Mouse (Mus musculus) stomach, postnatal 0 days (tissue): ENCODE measurements around the gene P4hb. TPM values are rescaled to one million over a fixed set of nuclear protein-coding genes. Genes with fewer than 3 reads are reported as not detected.
"Not testable (repeated sequence)": the region's sequence is repeated elsewhere in the genome, so short reads cannot be mapped to it uniquely, and the experiment has no call there.

Experiments
- ATAC-seq: fragments of 200-750 bp; cut with Nextera tagmentation; 2 replicates; pipeline ENCODE4 v1.8.0; 2017; ENCODE audit not compliant: low FRiP score, low TSS enrichment
- DNase-seq: peaks from one replicate; pipeline ENCODE4 v3.0.0-alpha.2; 2016; ENCODE audit warnings: low spot score
- H3K27ac ChIP-seq: fragments of 300-500 bp; sonication (generic); replicated peaks from 2 replicates; pipeline ENCODE4 v1.5.1; 2014; ENCODE audit warnings: mild to moderate bottlenecking, control low read depth
- H3K27me3 ChIP-seq: fragments of 300-500 bp; sonication (generic); 2 replicates; pipeline ENCODE4 v1.6.1; 2014; ENCODE audit warnings: low read length; ENCODE audit not compliant: control insufficient read depth, insufficient read depth
- H3K36me3 ChIP-seq: fragments of 300-500 bp; sonication (generic); 2 replicates; pipeline ENCODE4 v1.6.1; 2014; ENCODE audit warnings: low read length, mixed read lengths; ENCODE audit not compliant: control insufficient read depth, insufficient read depth
- H3K4me1 ChIP-seq: fragments of 300-500 bp; sonication (generic); replicated peaks from 2 replicates; pipeline ENCODE4 v1.6.1; 2014; ENCODE audit warnings: antibody characterized with exemption; ENCODE audit not compliant: control insufficient read depth, insufficient read depth
- H3K4me2 ChIP-seq: fragments of 300-500 bp; sonication (generic); replicated peaks from 2 replicates; pipeline ENCODE4 v1.6.1; 2014; ENCODE audit warnings: low read depth, mild to moderate bottlenecking, control low read depth, moderate library complexity
- H3K4me3 ChIP-seq: fragments of 300-500 bp; sonication (generic); 2 replicates; pipeline ENCODE4 v1.5.1; 2014; ENCODE audit warnings: low read depth, low read length, control low read depth
- H3K9ac ChIP-seq: fragments of 300-500 bp; sonication (generic); 2 replicates; pipeline ENCODE4 v1.6.1; 2014; ENCODE audit warnings: mild to moderate bottlenecking, low read length, control low read depth, mixed read lengths
- H3K9me3 ChIP-seq: fragments of 300-500 bp; sonication (generic); 2 replicates; pipeline ENCODE4 v1.6.1; 2016; ENCODE audit warnings: low read length; ENCODE audit not compliant: control insufficient read depth
- CTCF ChIP-seq: IDR thresholded peaks from 2 replicates; pipeline ENCODE4 v1.5.1; 2016; ENCODE audit warnings: antibody characterized with exemption, low read depth, mild to moderate bottlenecking, moderate library complexity
- EP300 ChIP-seq: optimal IDR thresholded peaks from 2 replicates; pipeline ENCODE3; 2016; ENCODE audit warnings: antibody characterized with exemption
- WGBS: fragments of 180-500 bp; shearing (Covaris S2); extraction: QIAGEN DNeasy Blood & Tissue Kit; methylation state at CpG from one replicate; pipeline ENCODE4 v1.1.7; 2014; 5-methylcytosine and 5-hydroxymethylcytosine counted together
- polyA plus RNA-seq: library from polyadenylated mRNA; unstranded; fragments of >200 nt; fragmentation: Nextera tagmentation; extraction: Ambion mirVana; gene quantifications from 2 replicates; pipeline ENCODE4 v1.2.1, GENCODE M21; 2015

P4hb gene
- polyA plus RNA-seq, 1 experiment from 2014 or later: 892 TPM

- not testable (repeated sequence) for H3K4me3 ChIP-seq, H3K9me3 ChIP-seq, H3K27me3 ChIP-seq, H3K4me2 ChIP-seq, DNase-seq, ATAC-seq, H3K9ac ChIP-seq, H3K27ac ChIP-seq, H3K4me1 ChIP-seq
- peaks cover 42% of the 10 kb centered on the region for H3K36me3 ChIP-seq
- TF ChIP-seq CTCF: peak; percentile 17; the same call in 1 of the 2 replicates
- WGBS: 80% methylated on average over 6 of the region's 6 CpGs
These were observed 14.2 kb downstream of the P4hb start for GRCm38 (mm10) chr11:120558843-120559242.

- H3K27ac ChIP-seq: no peak overlapping the region
- H3K27me3 ChIP-seq: no peaks in the 10 kb centered on the region
- H3K36me3 ChIP-seq: peaks cover 9% of the 10 kb centered on the region
- WGBS: 75% methylated on average over 2 of the region's 2 CpGs
- no peak for DNase-seq
- TF ChIP-seq CTCF (no peak), EP300 (no peak)
- peak; percentile 48; the same call in 1 of the 2 replicates for ATAC-seq
- H3K4me2 ChIP-seq: no peak overlapping the region
- H3K4me1 ChIP-seq: no peaks in the 10 kb centered on the region
- H3K9ac ChIP-seq: no peak overlapping the region
- H3K9me3 ChIP-seq: no peaks in the 10 kb centered on the region
- H3K4me3 ChIP-seq: no peak overlapping the region
These were observed 17.8 kb downstream of the P4hb start for GRCm38 (mm10) chr11:120555260-120555659.

- Histone ChIP-seq H3K4me1 (no peaks in the 10 kb centered on the region), H3K27me3 (no peaks in the 10 kb centered on the region), H3K9me3 (no peaks in the 10 kb centered on the region), H3K36me3 (peaks cover 7% of the 10 kb centered on the region; the same call in 1 of the 2 replicates), H3K9ac (no peak overlapping the region), H3K4me2 (no peak overlapping the region), H3K4me3 (no peak overlapping the region), H3K27ac (no peak overlapping the region)
- TF ChIP-seq CTCF (no peak), EP300 (no peak)
- no peak for ATAC-seq
- DNase-seq: no peak
- WGBS: 63% methylated on average over 7 of the region's 7 CpGs
These were observed 18.2 kb downstream of the P4hb start for GRCm38 (mm10) chr11:120554834-120555233.

- TF ChIP-seq CTCF (no peak), EP300 (no peak)
- Histone ChIP-seq H3K4me2 (no peak overlapping the region), H3K27me3 (no peaks in the 10 kb centered on the region), H3K36me3 (no peaks in the 10 kb centered on the region), H3K4me1 (peaks cover 5% of the 10 kb centered on the region; the same call in 1 of the 2 replicates), H3K9me3 (no peaks in the 10 kb centered on the region), H3K9ac (no peak overlapping the region), H3K4me3 (no peak overlapping the region), H3K27ac (no peak overlapping the region)
- DNase-seq (no peak), ATAC-seq (no peak)
- 65% methylated on average over 5 of the region's 5 CpGs for WGBS
These were observed 20.3 kb downstream of the P4hb start for GRCm38 (mm10) chr11:120552736-120553135.

- Histone ChIP-seq H3K4me1 (peaks cover 5% of the 10 kb centered on the region; the same call in 1 of the 2 replicates), H3K9ac (peak within 1 kb of the TSS; percentile 95), H3K27me3 (no peaks in the 10 kb centered on the region), H3K9me3 (no peaks in the 10 kb centered on the region), H3K36me3 (no peaks in the 10 kb centered on the region), H3K4me2 (peak within 1 kb of the TSS; percentile 72), H3K4me3 (peak within 1 kb of the TSS; percentile 88), H3K27ac (peak within 1 kb of the TSS; percentile 98; the same call in 1 of the 2 replicates)
- WGBS: 93% methylated on average over 28 of the region's 28 CpGs
- DNase-seq (no peak), ATAC-seq (no peak)
- no peak for TF ChIP-seq EP300
- TF ChIP-seq CTCF: no peak
These were observed 22.1 kb downstream of the P4hb start, which contains the start of gene Ppp1r27 for GRCm38 (mm10) chr11:120550810-120551440. TSS of gene Ppp1r27 (minus strand) at chr11:120551132.
